Mouse (Mus musculus) heart, adult 2 months (tissue): ENCODE results near the gene Olfr90.

Source experiments
- CTCF ChIP-seq: fragments of 200-600 bp; IDR thresholded peaks from 2 replicates; pipeline ENCODE4 v1.8.1; 2022; ENCODE audit warnings: antibody characterized with exemption, mild to moderate bottlenecking, moderate library complexity
- EP300 ChIP-seq: fragments of 200-500 bp; IDR thresholded peaks from 2 replicates; pipeline ENCODE4 v1.6.1; 2011; ENCODE audit warnings: low read depth, low read length, control low read depth; ENCODE audit not compliant: insufficient read depth
- POLR2A ChIP-seq: fragments of 200-500 bp; IDR thresholded peaks from 2 replicates; pipeline ENCODE4 v1.6.1; 2011; ENCODE audit warnings: mild to moderate bottlenecking, low read depth, low read length, control low read depth; ENCODE audit not compliant: insufficient read depth

GRCm38 (mm10) chr17:37088399-37088798 is at the start of gene Olfr90:
- TF ChIP-seq EP300: no peak
- TF ChIP-seq POLR2A: no peak
- TF ChIP-seq CTCF: no peak
